In genomic region chr9:122372506-122372905, GRCm38 (mm10) we compare ENCODE assay signal across 19 mouse cellular contexts. TPM values are rescaled to one million over a fixed set of nuclear protein-coding genes. Genes with fewer than 3 reads are reported as not detected.
DNase-seq lines count a peak whose midpoint lies in the region; ATAC-seq lines count a peak whose summit lies in the region.
"Had no signal": no experiment of that assay in that cellular context is flagged by ENCODE, and none has a peak within 500 bp of the region (broad histone marks: within the 10 kb centered on the region; RNA-seq: fewer than 3 reads in every experiment).

No protein-coding gene starts in this region.

- peaks cover 7% of the 10 kb centered on the region; the same call in 1 of the 2 replicates for H3K36me3 ChIP-seq in embryonic facial prominence, embryonic 13.5 days
- H3K36me3 ChIP-seq: forebrain, embryonic 12.5 days; neural tube, embryonic 12.5 days; stomach, embryonic 15.5 days had no signal

- peak; percentile 13 to 14 for DNase-seq in kidney, postnatal 4 days
- no peak for DNase-seq in kidney, adult 11 months
- DNase-seq in retina, postnatal 1 day: peak; percentile 16
- DNase-seq in retina, embryonic 14.5 days (ENCODE audit: low spot score): no peak
- DNase-seq in right cerebral cortex, postnatal 10 days (ENCODE audit: low spot score in 2 of 2): no peak
- DNase-seq in cerebellum, adult 11-12 months: no peak
- DNase-seq: adrenal gland, adult 8-10 months; cerebellum, adult 8-10 months; kidney, adult 18-20 months; spleen, adult 18-20 months had no signal

- peak overlapping the region; percentile 44; the same call in 1 of the 2 replicates for H3K27ac ChIP-seq in embryonic facial prominence, embryonic 13.5 days
- H3K27ac ChIP-seq: forebrain, embryonic 12.5 days; layer of hippocampus, adult 2 months; left cerebral cortex, adult 2 months; neural tube, embryonic 12.5 days; stomach, embryonic 15.5 days had no signal

- peaks cover 5% of the 10 kb centered on the region; the same call in 1 of the 2 replicates for H3K4me1 ChIP-seq in embryonic facial prominence, embryonic 13.5 days
- H3K4me1 ChIP-seq: forebrain, embryonic 12.5 days; neural tube, embryonic 12.5 days; stomach, embryonic 15.5 days had no signal

- no peaks in the 10 kb centered on the region for H3K27me3 ChIP-seq in embryonic facial prominence, embryonic 13.5 days
- H3K27me3 ChIP-seq: forebrain, embryonic 12.5 days; megakaryocyte, embryonic 14.5 days; neural tube, embryonic 12.5 days; stomach, embryonic 15.5 days had no signal

- H3K4me2 ChIP-seq in embryonic facial prominence, embryonic 13.5 days: no peak overlapping the region
- H3K4me2 ChIP-seq: forebrain, embryonic 12.5 days; hindbrain, embryonic 14.5 days; neural tube, embryonic 12.5 days; stomach, embryonic 15.5 days had no signal

- 28% methylated on average over 4 of the region's 4 CpGs for WGBS in embryonic facial prominence, embryonic 13.5 days

- no peak for ATAC-seq in embryonic facial prominence, embryonic 13.5 days (ENCODE audit: insufficient number of reproducible peaks, insufficient read depth, low FRiP score, low TSS enrichment, low read depth)

- no peak overlapping the region for H3K9ac ChIP-seq in embryonic facial prominence, embryonic 13.5 days
- H3K9ac ChIP-seq: forebrain, embryonic 12.5 days; hindbrain, embryonic 14.5 days; neural tube, embryonic 12.5 days; stomach, embryonic 15.5 days had no signal

- H3K4me3 ChIP-seq in embryonic facial prominence, embryonic 13.5 days: no peak overlapping the region
- H3K4me3 ChIP-seq: forebrain, embryonic 12.5 days; layer of hippocampus, adult 2 months; left cerebral cortex, adult 2 months; megakaryocyte, embryonic 14.5 days; neural tube, embryonic 12.5 days; stomach, embryonic 15.5 days had no signal

- no peaks in the 10 kb centered on the region for H3K9me3 ChIP-seq in embryonic facial prominence, embryonic 13.5 days
- H3K9me3 ChIP-seq: forebrain, embryonic 12.5 days; G1E; megakaryocyte, embryonic 14.5 days; neural tube, embryonic 12.5 days; stomach, embryonic 15.5 days had no signal

RNA-seq across cellular contexts. Expression of gene Abhd5, which starts 21.1 kb away (rescaled TPM):
- 33.4 and 33.9 TPM in 2 replicates for polyA plus RNA-seq in embryonic facial prominence, embryonic 13.5 days (2015; fragmentation: Nextera tagmentation; extraction: Ambion mirVana)

Comparison
In these comparisons a context has a peak if more than half of its experiments do, and no peak if none do; other contexts are left out.
1. DNase-seq: peak in kidney, postnatal 4 days (2 of 2) and retina, postnatal 1 day (single experiment); none in kidney, adult 11 months (single experiment), retina, embryonic 14.5 days (single experiment), right cerebral cortex, postnatal 10 days (0 of 2) and cerebellum, adult 11-12 months (single experiment).